Mouse (Mus musculus): ENCODE data around the gene Cacna1g.

DNA sequence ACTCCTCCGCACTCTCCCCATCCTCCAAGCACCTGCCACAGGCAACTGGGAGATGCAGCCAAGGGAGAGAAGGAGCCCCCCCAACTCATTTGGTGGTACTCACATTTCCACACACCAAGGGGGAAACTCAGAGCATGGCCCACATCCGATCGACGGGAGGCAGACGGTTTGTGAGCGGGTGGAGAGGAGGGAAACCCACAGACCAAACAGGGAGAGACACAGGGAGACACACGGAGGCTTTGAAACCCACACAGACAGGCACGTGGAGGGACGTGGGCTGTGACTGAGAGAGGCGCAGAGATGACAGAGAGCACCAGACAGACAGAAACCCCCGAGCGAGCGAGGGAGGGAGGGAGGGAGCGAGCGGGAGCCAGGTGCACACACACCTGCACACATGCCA, 49.6 kb downstream of the Cacna1g start:
- TF ChIP-seq POLR2A (IDR thresholded peaks at IDR 0.05; ENCODE audit: control insufficient read depth, low read depth, low read length) = no peak
- no peak for TF ChIP-seq CTCF (IDR thresholded peaks at IDR 0.05; ENCODE audit: control insufficient read depth, insufficient read depth, insufficient replicate concordance, low read depth, low read length)
